Mouse (Mus musculus): ENCODE data around the gene Krt35. TPM values are rescaled to one million over a fixed set of nuclear protein-coding genes. Genes with fewer than 3 reads are reported as not detected.

Krt35 gene
- total and polyA plus RNA-seq, 3 experiments: not detected

- TF ChIP-seq RCOR1 (IDR thresholded peaks at IDR 0.05; ENCODE audit: low read depth, low read length) (no peak), SMC3 (IDR thresholded peaks at IDR 0.05; ENCODE audit: low read depth, low read length) (no peak), GATA1 (IDR thresholded peaks at IDR 0.05; ENCODE audit: low read depth, low read length) (no peak), E2F4 (IDR thresholded peaks at IDR 0.05; ENCODE audit: borderline replicate concordance, low read depth, low read length) (no peak), NRF1 (IDR thresholded peaks at IDR 0.05; ENCODE audit: insufficient read depth, low read depth, low read length, poor library complexity, severe bottlenecking) (no peak), EP300 (IDR thresholded peaks at IDR 0.05; ENCODE audit: low read depth in 1 of 2, low read length in 2 of 2) (no peak), MEF2A (IDR thresholded peaks at IDR 0.05; ENCODE audit: extremely low read depth, insufficient replicate concordance, low read depth, low read length, poor library complexity, severe bottlenecking) (no peak), JUND (IDR thresholded peaks at IDR 0.05; ENCODE audit: low read depth, low read length) (no peak), ZMIZ1 (IDR thresholded peaks at IDR 0.05; ENCODE audit: low read depth, low read length) (no peak), TCF12 (IDR thresholded peaks at IDR 0.05; ENCODE audit: low read depth, low read length) (no peak), ELF1 (IDR thresholded peaks at IDR 0.05; ENCODE audit: low read depth, low read length) (no peak), UBTF (IDR thresholded peaks at IDR 0.05; ENCODE audit: borderline replicate concordance, insufficient read depth, low read depth, low read length) (no peak), CHD2 (IDR thresholded peaks at IDR 0.05; ENCODE audit: low read length) (no peak), POLR2AphosphoS2 (IDR thresholded peaks at IDR 0.05; ENCODE audit: low read length) (no peak), GABPA (IDR thresholded peaks at IDR 0.05; ENCODE audit: low read depth, low read length) (no peak), HCFC1 (IDR thresholded peaks at IDR 0.05; ENCODE audit: low read depth, low read length) (no peak)
- Histone ChIP-seq H3K27me3 (ENCODE audit: control insufficient read depth in 1 of 2, insufficient read depth in 2 of 2, low read length in 2 of 2) (no peaks in the 10 kb centered on the region), H3K27ac (ENCODE audit: control insufficient read depth, low read depth, low read length) (no peak overlapping the region), H3K36me3 (ENCODE audit: control insufficient read depth in 1 of 2, insufficient read depth in 2 of 2, low read length in 2 of 2) (no peaks in the 10 kb centered on the region), H3K4me1 (ENCODE audit: control insufficient read depth in 1 of 2, insufficient read depth in 2 of 2, low read length in 2 of 2) (no peaks in the 10 kb centered on the region), H3K9me3 (replicated peaks; ENCODE audit: insufficient read depth, low read length) (no peaks in the 10 kb centered on the region), H3K4me3 (ENCODE audit: control insufficient read depth in 1 of 2, insufficient read depth in 1 of 2, low read depth in 2 of 2, low read length in 2 of 2) (no peak overlapping the region), H3K79me2 (ENCODE audit: control insufficient read depth, insufficient read depth, low read length, poor library complexity) (no peaks in the 10 kb centered on the region), H3K9ac (ENCODE audit: control insufficient read depth, low read depth, low read length, poor library complexity, severe bottlenecking) (no peak overlapping the region)
- no peak for DNase-seq (ENCODE audit: low read depth, low spot score)
Observed at GRCm38 (mm10) chr11:100139391-100139790, 43.4 kb upstream of the Krt35 start.

GRCm38 (mm10) chr11:100138809-100139208 is 42.8 kb upstream of the Krt35 start:
- Histone ChIP-seq H3K4me1 (ENCODE audit: control insufficient read depth in 1 of 2, insufficient read depth in 2 of 2, low read length in 2 of 2) (no peaks in the 10 kb centered on the region), H3K27ac (ENCODE audit: control insufficient read depth, low read depth, low read length) (no peak overlapping the region), H3K9ac (ENCODE audit: control insufficient read depth, low read depth, low read length, poor library complexity, severe bottlenecking) (no peak overlapping the region), H3K4me3 (ENCODE audit: control insufficient read depth in 1 of 2, insufficient read depth in 1 of 2, low read depth in 2 of 2, low read length in 2 of 2) (no peak overlapping the region), H3K79me2 (ENCODE audit: control insufficient read depth, insufficient read depth, low read length, poor library complexity) (no peaks in the 10 kb centered on the region), H3K27me3 (ENCODE audit: control insufficient read depth in 1 of 2, insufficient read depth in 2 of 2, low read length in 2 of 2) (no peaks in the 10 kb centered on the region), H3K9me3 (replicated peaks; ENCODE audit: insufficient read depth, low read length) (no peaks in the 10 kb centered on the region), H3K36me3 (ENCODE audit: control insufficient read depth in 1 of 2, insufficient read depth in 2 of 2, low read length in 2 of 2) (no peaks in the 10 kb centered on the region)
- DNase-seq (ENCODE audit: low read depth, low spot score): no peak
- TF ChIP-seq TCF12 (IDR thresholded peaks at IDR 0.05; ENCODE audit: low read depth, low read length) (no peak), E2F4 (IDR thresholded peaks at IDR 0.05; ENCODE audit: borderline replicate concordance, low read depth, low read length) (no peak), RCOR1 (IDR thresholded peaks at IDR 0.05; ENCODE audit: low read depth, low read length) (no peak), ZC3H11A (IDR thresholded peaks at IDR 0.05; ENCODE audit: low read depth, low read length) (no peak), CHD2 (IDR thresholded peaks at IDR 0.05; ENCODE audit: low read length) (no peak), MAFK (IDR thresholded peaks at IDR 0.05; ENCODE audit: borderline replicate concordance, low read depth, low read length) (no peak), RAD21 (IDR thresholded peaks at IDR 0.05; ENCODE audit: low read depth, low read length) (no peak), HCFC1 (IDR thresholded peaks at IDR 0.05; ENCODE audit: low read depth, low read length) (no peak), NRF1 (IDR thresholded peaks at IDR 0.05; ENCODE audit: insufficient read depth, low read depth, low read length, poor library complexity, severe bottlenecking) (no peak), CTCF (IDR thresholded peaks at IDR 0.05 in 2 of 3, conservative IDR thresholded peaks at IDR 0.05 in 1 of 3; ENCODE audit: control insufficient read depth in 1 of 3, insufficient read depth in 1 of 3, low read depth in 2 of 3, low read length in 3 of 3, poor library complexity in 1 of 3, severe bottlenecking in 1 of 3) (no peak), POLR2AphosphoS5 (IDR thresholded peaks at IDR 0.05; ENCODE audit: borderline replicate concordance, low read depth, low read length) (no peak), USF1 (IDR thresholded peaks at IDR 0.05; ENCODE audit: low read depth, low read length) (no peak), TAL1 (IDR thresholded peaks at IDR 0.05; ENCODE audit: low read length) (no peak), ZNF384 (IDR thresholded peaks at IDR 0.05; ENCODE audit: low read depth, low read length) (no peak), MXI1 (IDR thresholded peaks at IDR 0.05; ENCODE audit: low read depth, low read length) (no peak), SIN3A (IDR thresholded peaks at IDR 0.05; ENCODE audit: low read length) (no peak), MAZ (IDR thresholded peaks at IDR 0.05; ENCODE audit: low read depth, low read length) (no peak), ZMIZ1 (IDR thresholded peaks at IDR 0.05; ENCODE audit: low read depth, low read length) (no peak)
